Mouse (Mus musculus): ENCODE data around the gene Natd1.

The Natd1 gene

GRCm38 (mm10) chr11:60931869-60932481 is 17.4 kb upstream of the Natd1 start, which contains the start of gene Map2k3:
TSS of gene Map2k3 (plus strand) at chr11:60932033.
- peak; percentile 93 for DNase-seq (ENCODE audit: extremely low spot score)

DNA sequence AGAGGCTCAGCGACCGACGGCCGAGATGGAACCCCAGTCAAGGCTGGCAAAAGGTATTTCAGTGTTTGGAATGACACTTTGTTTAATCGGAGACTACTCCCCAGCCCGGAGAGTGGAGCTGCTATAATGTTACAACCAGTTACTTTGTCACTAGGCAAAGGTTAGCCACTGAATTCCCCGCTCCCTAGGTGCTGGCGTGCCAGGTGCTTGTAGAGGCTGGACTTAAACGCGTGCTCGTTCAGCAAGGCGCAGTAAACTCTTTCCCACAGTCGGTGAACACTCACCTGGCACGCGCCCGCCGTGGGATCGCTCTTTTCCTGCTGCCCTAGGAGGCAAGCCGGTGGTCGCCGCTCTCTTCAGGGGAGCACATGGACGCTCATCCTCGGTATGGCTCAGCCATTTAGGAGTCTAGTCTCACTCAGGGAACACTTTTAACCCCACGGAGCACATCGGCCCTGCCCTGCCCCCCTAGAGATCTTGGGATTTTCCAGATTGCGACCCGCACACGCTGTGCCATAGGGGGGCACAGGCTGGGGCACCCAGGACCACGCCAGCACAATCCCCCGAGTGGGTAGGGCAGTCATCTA is 16.8 kb upstream of the Natd1 start:
- no peak for DNase-seq (ENCODE audit: extremely low spot score)

GRCm38 (mm10) chr11:60930724-60931281 is 16.3 kb upstream of the Natd1 start:
- no peak for DNase-seq (ENCODE audit: extremely low spot score)

GRCm38 (mm10) chr11:60927264-60927663 is 12.7 kb upstream of the Natd1 start:
- DNase-seq (ENCODE audit: extremely low spot score), result peak; percentile 91

DNA sequence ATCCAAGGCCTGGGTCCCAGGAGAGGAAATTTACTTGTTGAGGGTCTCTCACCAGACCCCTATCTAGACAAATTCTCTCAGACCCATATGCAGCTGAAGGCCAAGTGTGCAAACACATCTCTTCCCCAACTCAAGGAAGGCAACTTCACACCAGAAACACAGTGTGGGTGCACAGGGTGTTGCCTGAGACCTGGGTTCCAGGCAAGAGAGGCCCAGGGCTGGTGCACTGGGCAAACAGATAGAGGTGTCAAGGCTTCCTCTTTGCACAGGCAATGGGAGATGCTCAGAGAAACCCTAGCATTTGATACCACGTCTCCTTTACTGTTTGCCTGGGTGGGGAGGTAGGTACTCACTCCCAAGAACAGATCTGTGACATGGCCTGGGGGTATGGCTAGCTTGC is 10.4 kb upstream of the Natd1 start:
- no peak for DNase-seq (ENCODE audit: extremely low spot score)

DNA sequence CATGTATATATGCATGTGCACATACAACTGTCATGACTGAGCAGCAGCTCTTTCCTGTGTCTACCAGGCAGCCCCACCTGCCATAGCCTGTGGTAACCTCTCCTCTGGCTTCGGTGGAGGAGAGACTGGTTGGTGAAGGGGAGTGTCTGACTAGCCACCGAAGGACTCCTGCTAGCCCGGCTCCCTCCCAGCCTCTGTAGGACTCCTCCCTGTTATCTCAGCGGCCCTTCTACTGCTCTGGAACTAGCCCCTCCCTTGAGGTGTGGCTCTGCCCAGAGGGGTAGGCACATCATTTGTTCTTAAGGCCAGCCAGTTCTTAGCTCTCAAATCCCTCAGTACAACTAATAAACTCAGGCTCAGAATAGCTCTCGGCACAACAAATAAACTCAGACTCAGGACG is 9.9 kb upstream of the Natd1 start:
- DNase-seq (ENCODE audit: extremely low spot score), result no peak

- DNase-seq (ENCODE audit: extremely low spot score), result no peak
These were observed 8.4 kb upstream of the Natd1 start for GRCm38 (mm10) chr11:60922964-60923363.

DNA sequence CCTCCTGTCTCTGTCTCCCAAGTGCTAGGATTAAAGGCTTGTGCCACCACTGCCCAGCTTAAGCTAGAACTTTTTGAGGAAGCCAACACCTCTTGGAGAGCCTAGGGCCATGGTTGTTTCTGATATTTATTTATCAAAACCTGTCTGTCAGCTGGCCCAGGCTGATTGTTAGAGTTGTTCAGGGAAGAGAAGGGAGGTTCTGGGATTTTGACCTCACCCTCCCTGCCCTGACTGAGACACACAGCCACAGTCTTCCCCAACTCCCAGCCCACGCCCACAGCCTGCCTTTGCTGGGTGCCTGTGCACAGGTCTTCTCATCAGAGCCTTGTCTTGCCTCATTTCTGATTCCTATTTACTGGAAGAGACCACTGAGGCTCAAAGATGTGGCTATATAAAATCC is 7.6 kb upstream of the Natd1 start:
- DNase-seq (ENCODE audit: extremely low spot score), result no peak

DNA sequence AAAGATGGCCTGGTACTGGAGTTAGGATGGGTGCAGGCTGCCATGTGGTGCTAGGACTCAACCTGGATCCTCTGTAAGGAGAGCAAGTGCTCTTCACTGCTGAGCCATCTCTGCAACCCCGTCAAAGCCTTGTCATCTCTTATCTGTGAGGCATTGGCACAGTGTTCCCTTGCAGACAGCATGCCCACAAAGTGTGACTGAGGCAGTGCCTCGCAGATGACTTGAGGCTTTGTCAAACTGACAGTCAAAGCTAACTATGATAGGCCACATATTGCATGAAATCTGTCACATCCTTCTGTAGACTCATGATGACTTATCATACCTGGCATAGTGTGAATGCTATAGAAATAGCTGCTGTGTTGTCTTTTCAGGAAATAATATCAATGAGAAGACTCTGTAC is 5.5 kb upstream of the Natd1 start:
- no peak for DNase-seq (ENCODE audit: extremely low spot score)

DNA sequence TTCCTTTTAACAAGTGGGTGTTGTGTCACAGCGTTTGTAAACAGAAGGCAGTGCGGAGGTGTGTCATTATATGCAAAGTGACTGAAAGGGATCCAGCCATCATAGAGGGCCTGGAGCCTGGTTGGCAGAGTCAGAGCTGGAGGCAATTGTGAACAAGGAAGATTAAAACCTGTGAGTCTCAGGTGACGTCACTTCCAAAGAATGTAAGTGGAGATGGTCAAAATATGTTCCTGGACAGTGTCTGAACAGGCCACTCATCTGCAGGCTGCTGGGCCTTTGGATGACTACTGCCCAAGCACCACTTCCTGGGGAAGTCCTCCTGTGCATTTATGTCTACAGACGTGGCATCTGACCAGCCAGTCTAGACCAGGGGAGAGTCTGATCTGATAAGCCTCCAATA is 651 bp upstream of the Natd1 start:
- DNase-seq (ENCODE audit: extremely low spot score), result no peak

GRCm38 (mm10) chr11:60913301-60914196 is 1.0 kb downstream of the Natd1 start:
- DNase-seq (ENCODE audit: extremely low spot score), result peak; percentile 89

DNA sequence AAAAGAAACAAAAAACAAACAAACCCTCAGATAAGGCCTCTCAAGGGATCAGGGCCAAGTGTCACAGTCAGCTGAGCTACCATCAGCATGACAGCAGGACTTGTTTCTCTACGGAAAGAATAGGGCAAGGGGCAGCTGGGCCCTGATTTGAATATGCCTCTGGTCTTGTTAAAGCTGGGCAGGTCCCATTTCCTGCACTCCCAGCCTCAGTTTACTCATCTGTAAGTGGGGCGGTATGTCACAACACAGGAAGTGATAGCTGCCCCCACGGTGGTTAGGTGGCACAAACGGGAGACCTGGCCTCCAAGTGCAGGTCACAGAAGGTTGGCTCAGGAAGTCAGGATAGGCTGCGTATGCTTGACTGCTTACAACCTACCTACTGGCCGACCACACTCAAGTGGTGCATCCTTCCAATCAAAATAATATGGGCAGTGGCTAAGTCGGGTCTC is 2.0 kb downstream of the Natd1 start:
- no peak for DNase-seq (ENCODE audit: extremely low spot score)

DNA sequence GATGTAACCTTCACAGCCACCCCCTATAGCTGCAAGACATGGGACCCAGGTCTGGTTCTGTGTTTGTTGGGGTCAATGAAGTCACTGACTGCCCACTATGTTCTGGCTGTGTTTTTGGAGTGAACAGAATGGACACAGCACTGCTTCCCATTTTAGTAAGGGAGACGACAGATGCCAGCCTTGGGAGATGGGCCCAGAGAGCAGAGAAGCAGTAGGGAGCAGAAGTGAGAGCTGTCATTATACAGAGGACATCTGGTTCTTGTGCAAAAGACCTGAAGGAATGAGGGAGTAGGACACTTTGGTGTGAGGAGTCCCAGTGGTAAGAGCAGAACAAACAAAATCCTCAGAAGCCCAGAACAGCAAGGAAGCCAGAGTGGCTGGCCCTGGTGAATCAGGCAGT is 4.9 kb downstream of the Natd1 start:
- DNase-seq (ENCODE audit: extremely low spot score), result no peak

GRCm38 (mm10) chr11:60908073-60908472 is 6.5 kb downstream of the Natd1 start:
- DNase-seq (ENCODE audit: extremely low spot score), result no peak

DNA sequence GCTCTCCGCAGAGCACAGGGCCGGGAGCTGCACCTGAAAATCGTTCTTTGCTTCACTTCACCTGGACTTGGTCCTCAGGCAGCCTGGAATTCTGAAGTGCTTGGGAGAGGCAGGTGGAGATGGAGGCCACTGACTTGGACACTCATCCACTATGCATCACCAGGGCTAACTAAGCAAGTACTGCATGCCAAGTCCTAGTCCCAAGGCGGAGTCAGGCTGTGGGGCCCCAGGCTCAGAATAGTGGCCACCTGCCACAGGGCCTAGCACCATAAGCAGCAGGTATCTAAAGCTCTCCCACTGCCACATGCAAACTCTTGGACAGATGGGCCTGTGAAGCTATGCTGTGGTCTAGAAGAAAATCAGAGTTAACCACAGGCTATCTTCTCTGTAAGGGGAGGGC is 8.1 kb downstream of the Natd1 start:
- DNase-seq (ENCODE audit: extremely low spot score), result no peak

DNA sequence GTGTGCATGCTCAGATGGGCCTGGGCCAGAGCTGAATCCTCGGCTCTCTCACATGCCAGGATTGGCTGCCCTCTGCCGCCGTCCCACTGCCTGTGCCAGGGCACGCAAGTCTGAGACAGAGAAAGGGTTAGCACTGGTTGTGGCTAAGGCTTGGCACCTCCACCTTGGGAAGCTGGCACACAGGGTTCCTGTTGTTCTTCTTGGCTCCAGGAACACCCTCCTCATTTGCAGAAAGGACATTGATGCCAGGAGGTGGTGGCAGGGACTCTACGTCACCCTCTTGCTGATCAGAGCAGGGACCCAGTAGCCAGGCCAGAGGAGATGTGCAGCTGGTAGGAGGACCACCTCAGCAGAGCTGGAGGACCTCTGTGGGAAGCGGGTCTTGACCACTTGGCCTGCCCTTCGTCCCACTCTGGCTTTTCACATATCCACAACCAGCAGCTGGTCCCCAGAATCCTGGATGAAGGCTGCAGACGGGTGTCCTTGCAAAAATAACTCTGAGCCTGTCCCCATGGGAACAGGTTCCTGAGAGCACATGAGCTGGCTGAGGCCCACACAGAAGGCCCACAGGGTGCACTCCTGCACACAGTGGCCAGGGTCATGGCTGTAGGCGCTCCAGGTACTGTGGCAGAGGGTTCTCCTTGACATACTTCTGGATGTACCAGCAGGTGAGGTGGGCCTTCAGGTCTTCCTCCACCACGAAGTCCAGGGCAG is 9.0 kb downstream of the Natd1 start:
- DNase-seq (ENCODE audit: extremely low spot score), result no peak

- DNase-seq (ENCODE audit: extremely low spot score), result no peak
These were observed 10.9 kb downstream of the Natd1 start for GRCm38 (mm10) chr11:60903661-60904061.

DNA sequence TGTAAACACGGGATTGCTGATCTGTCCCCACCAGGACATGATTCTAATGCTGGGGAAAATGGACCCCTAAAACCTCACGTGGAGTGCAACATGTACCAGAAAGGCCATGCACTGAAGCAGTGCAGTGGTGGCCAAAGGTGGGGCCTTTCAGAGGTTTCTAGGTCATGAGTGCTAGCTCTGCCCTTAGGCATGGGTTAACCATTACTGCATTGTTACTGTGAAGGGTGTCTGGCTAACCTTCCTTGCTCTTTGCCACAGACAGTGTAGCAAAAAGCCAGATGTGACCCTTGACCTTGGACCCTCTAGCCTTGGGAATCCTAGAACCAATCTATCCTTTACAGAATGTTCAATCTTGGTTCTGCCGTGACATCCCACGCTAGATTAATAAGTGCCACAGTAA is 12.1 kb downstream of the Natd1 start:
- peak; percentile 17 for DNase-seq (ENCODE audit: extremely low spot score)

DNA sequence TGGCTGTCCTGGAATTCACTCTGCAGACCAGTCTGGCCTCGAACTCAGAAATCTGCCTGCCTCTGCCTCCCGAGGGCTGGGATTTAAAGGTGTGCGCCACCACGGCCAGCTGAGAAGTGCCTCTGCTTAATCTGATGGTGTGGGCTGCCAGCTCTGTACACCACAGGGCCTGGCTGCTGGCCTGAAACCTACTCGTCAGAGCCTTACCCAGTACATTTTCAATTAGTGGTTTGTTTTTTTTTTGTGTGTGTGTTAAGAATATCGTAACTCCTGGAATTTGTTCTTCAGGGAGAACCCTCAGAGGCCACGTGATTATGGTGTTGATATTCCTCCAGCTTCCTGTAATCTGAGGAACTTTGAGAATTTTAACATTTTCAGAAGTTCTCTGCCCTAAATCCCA is 12.5 kb downstream of the Natd1 start:
- DNase-seq (ENCODE audit: extremely low spot score), result no peak

GRCm38 (mm10) chr11:60895915-60896314 is 18.6 kb downstream of the Natd1 start:
- peak; percentile 48 for DNase-seq (ENCODE audit: extremely low spot score)

DNA sequence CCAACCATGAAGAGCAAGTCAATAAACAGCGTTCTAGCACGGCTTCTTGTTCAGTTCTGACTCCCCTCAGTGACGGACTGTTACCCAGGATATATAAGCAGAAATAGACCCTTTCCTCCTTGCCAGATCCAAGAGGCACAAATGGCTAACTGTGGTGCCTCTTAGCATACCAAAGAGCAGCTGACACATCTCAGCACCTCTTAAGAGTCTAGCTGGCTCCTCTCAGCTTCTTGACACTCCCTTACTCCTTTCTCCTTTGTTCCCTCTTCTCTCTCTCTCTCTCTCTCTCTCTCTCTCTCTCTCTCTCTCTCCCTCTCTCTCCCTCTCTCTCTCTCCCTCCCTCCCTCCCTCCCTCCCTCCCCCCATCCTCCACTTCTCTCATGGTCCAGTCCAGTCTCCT is 23.8 kb downstream of the Natd1 start:
- DNase-seq (ENCODE audit: extremely low spot score), result no peak

DNA sequence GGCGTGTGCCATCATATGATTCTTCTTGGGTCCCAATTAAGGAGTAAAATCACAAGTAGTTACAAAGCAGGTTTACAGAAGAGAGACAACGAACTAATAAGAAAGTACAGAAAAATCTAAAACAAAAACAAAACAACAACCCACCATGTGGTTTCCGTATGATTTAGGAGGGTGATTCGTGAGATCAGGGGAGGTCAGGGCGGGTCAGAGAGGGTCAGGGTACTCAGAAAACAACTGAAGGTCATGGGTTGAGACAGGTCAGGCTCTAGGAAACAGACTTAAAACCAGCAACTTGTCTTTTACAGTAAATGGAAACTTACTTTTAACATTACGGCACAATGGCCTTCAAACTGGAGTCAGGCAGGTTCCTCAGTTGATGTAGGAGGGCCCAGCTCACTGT is 24.3 kb downstream of the Natd1 start:
- peak; percentile 12 for DNase-seq (ENCODE audit: extremely low spot score)
